Mouse (Mus musculus) c-Kit-positive CD71-positive TER-119-negative erythroid progenitor cells, embryonic 14.5 days (primary cell): ENCODE results near the gene Trim25.
A peak's percentile ranks its signal among the peaks of the same experiment; 100 is the strongest.

Source experiments
- DNase-seq: peaks from one replicate; pipeline ENCODE4 v3.0.0-alpha.2; 2013; ENCODE audit warnings: low read depth

Trim25 gene

GRCm38 (mm10) chr11:88998974-88999722, at the start of gene Trim25:
Gene Trim25 (plus strand): TSS chr11:88999376.
- DNase-seq: peak; percentile 94

GRCm38 (mm10) chr11:88949802-88950639, 49.2 kb upstream of the Trim25 start:
- DNase-seq: no peak

- DNase-seq: no peak
These were observed 48.4 kb upstream of the Trim25 start for GRCm38 (mm10) chr11:88950640-88951250.

GRCm38 (mm10) chr11:88951576-88951975, 47.6 kb upstream of the Trim25 start:
- DNase-seq: no peak

- DNase-seq: no peak
These were observed 47.1 kb upstream of the Trim25 start for GRCm38 (mm10) chr11:88952117-88952516.

GRCm38 (mm10) chr11:88953582-88953981, 45.6 kb upstream of the Trim25 start:
- DNase-seq: peak; percentile 53

GRCm38 (mm10) chr11:88954803-88955202, 44.4 kb upstream of the Trim25 start:
- no peak for DNase-seq

GRCm38 (mm10) chr11:88955217-88955969, 43.8 kb upstream of the Trim25 start, which contains the start of gene Scpep1:
Gene Scpep1 (minus strand): TSS chr11:88955465.
- peak; percentile 94 for DNase-seq

- DNase-seq: no peak
These were observed 40.3 kb upstream of the Trim25 start for GRCm38 (mm10) chr11:88958851-88959250.

- DNase-seq: no peak
These were observed 32.3 kb upstream of the Trim25 start, which contains the start of gene Elobl for GRCm38 (mm10) chr11:88966881-88967361. Gene Elobl (minus strand): TSS chr11:88966931.

- DNase-seq: no peak
These were observed 28.9 kb upstream of the Trim25 start, which contains the start of gene Coil for GRCm38 (mm10) chr11:88970202-88970732. Gene Coil (plus strand): TSS chr11:88970252.

- DNase-seq: peak; percentile 84
These were observed 25.1 kb upstream of the Trim25 start for GRCm38 (mm10) chr11:88973776-88974701.

GRCm38 (mm10) chr11:88976320-88976719, 22.9 kb upstream of the Trim25 start:
- no peak for DNase-seq

- DNase-seq: no peak
These were observed 22.0 kb upstream of the Trim25 start for GRCm38 (mm10) chr11:88977188-88977587.

- DNase-seq: no peak
These were observed 17.8 kb upstream of the Trim25 start for GRCm38 (mm10) chr11:88981337-88981736.

GRCm38 (mm10) chr11:88986616-88987015, 12.6 kb upstream of the Trim25 start:
- no peak for DNase-seq

- no peak for DNase-seq
These were observed 10.2 kb upstream of the Trim25 start for GRCm38 (mm10) chr11:88988956-88989355.

GRCm38 (mm10) chr11:88989530-88989929, 9.6 kb upstream of the Trim25 start:
- DNase-seq: no peak

GRCm38 (mm10) chr11:88993186-88993585, 6.0 kb upstream of the Trim25 start:
- no peak for DNase-seq

GRCm38 (mm10) chr11:88993625-88994024, 5.6 kb upstream of the Trim25 start:
- peak; percentile 62 for DNase-seq
